Mouse (Mus musculus): ENCODE measurements around the gene Olfr574.

DNA sequence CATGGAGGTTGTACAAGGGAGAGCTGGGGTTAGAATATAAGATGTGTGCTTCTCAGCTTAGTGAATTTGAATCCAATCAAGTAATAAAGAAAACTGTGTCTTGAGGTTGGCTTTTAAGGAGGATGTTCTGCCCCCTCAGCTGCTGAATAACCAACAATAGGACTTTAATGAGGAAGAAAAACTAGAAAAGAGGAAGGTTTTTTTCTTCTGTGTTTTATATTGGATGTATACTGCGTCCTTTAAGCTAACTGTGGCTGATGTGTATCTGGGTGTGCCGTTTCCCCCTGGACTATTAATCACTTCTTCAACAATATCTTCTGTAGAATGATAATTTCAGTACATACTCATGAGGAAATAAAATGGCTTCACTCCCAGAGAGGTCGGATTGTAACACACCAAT lies 21.2 kb upstream of the Olfr574 start:
- TF ChIP-seq POLR2A (IDR thresholded peaks at IDR 0.05; ENCODE audit: borderline replicate concordance, extremely low read depth, low read depth, low read length) (no peak), CTCF (IDR thresholded peaks at IDR 0.05; ENCODE audit: insufficient read depth, low read length) (no peak)

Data from lung, adult 2 months (tissue).